Mouse (Mus musculus) megakaryocyte, embryonic 14.5 days (primary cell): ENCODE results near the gene Hipk2. TPM values are rescaled to one million over a fixed set of nuclear protein-coding genes. Genes with fewer than 3 reads are reported as not detected.

Source experiments
- H3K27me3 ChIP-seq: replicated peaks from 2 replicates; pipeline ENCODE3; 2012; ENCODE audit warnings: inconsistent platforms
- H3K36me3 ChIP-seq: replicated peaks from 2 replicates; pipeline ENCODE3; 2012; ENCODE audit warnings: low read length, inconsistent platforms, mixed read lengths
- H3K4me1 ChIP-seq: 2 replicates; pipeline ENCODE4 v1.6.1; 2012; ENCODE audit warnings: inconsistent platforms
- H3K4me3 ChIP-seq: replicated peaks from 2 replicates; pipeline ENCODE3; 2012; ENCODE audit warnings: moderate library complexity, mild to moderate bottlenecking, inconsistent platforms
- H3K9me3 ChIP-seq: 2 replicates; pipeline ENCODE4 v1.6.1; 2012; ENCODE audit warnings: inconsistent platforms
- FLI1 ChIP-seq: IDR thresholded peaks from 2 replicates; pipeline ENCODE4 v1.6.1; 2012; ENCODE audit warnings: low read length, inconsistent platforms, mixed read lengths
- GATA1 ChIP-seq: IDR thresholded peaks from 3 replicates; pipeline ENCODE4 v1.6.1; 2012; ENCODE audit warnings: mixed read lengths, low read length, inconsistent platforms, borderline replicate concordance
- polyA plus RNA-seq: library from polyadenylated mRNA; stranded (reverse); fragments of >175 nt; gene quantifications from 2 replicates; pipeline ENCODE4 v1.2.3, GENCODE M21; 2012; ENCODE audit warnings: low replicate concordance; ENCODE audit not compliant: insufficient read depth

Hipk2 gene
- polyA plus RNA-seq, 1 experiment = 102 TPM

DNA sequence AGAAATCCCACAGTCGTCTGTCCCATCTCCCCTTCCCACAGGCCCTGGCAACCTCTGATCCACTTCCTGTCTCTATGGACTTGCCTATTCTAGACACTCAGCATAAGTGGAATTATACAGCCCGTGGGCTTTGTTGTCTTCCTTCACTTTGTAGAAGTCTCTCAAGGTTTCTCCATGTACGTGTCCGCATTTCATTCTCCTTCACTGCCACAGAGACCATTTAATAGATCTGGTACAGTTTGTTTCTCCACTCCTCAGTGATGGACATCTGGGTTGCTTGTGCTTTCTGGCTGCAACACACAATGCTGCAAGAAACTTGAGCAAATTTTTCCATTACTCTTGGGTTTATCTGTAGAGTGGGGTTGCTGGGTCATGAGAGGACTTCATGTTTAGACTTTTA is 36.1 kb downstream of the Hipk2 start:
- H3K9me3 ChIP-seq = no peaks in the 10 kb centered on the region
- TF ChIP-seq FLI1 = no peak
- TF ChIP-seq GATA1 = no peak
- peaks cover 74% of the 10 kb centered on the region for H3K36me3 ChIP-seq
- no peak overlapping the region for H3K4me3 ChIP-seq
- peaks cover 98% of the 10 kb centered on the region for H3K4me1 ChIP-seq
- no peaks in the 10 kb centered on the region for H3K27me3 ChIP-seq

DNA sequence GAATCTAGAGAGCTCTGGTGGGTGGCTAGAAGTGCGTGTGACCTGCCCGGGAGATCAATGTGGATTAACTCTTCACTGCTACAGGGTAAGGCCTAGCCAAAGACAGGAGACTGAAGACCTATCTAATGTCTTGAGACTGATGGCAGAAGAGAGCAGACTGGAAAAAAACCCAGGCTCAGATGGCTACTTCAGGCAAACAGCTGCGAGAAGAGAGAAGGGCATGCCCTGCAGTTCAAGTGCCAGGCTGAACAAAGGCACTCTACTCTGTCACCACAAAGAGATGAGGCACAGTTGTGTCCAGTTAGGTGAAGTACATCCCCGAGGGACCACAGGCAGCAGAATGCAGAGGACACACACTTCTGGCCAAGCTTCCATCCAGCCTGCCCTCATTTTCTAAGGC is 37.9 kb downstream of the Hipk2 start:
- Histone ChIP-seq H3K4me3 (peak overlapping the region; percentile 26), H3K27me3 (no peaks in the 10 kb centered on the region), H3K4me1 (peaks cover 97% of the 10 kb centered on the region), H3K36me3 (peaks cover 79% of the 10 kb centered on the region), H3K9me3 (no peaks in the 10 kb centered on the region)
- TF ChIP-seq GATA1 = no peak
- TF ChIP-seq FLI1 = no peak

DNA sequence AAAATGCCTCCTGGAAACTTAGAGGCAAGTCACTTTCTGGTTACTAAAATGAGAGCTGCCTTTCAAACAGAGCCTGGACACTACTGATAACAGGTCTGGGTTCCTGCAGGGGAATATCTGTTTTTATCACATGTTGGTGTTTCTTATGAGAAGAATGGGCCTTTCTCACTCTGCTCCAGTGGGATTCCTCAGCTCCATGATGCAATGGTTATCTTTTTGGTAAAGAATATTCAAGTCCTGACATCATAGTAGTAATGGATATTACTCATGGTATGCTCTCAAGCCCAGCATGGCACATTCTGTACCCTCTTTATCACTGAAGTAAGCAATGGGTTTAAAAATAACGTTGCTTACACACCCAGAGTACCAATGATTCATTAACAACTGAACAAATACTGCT is 40.7 kb downstream of the Hipk2 start:
- Histone ChIP-seq H3K27me3 (no peaks in the 10 kb centered on the region), H3K4me1 (peaks cover 98% of the 10 kb centered on the region), H3K36me3 (peaks cover 83% of the 10 kb centered on the region), H3K4me3 (no peak overlapping the region), H3K9me3 (no peaks in the 10 kb centered on the region)
- TF ChIP-seq FLI1 = no peak
- TF ChIP-seq GATA1 = no peak; the same call in 2 of the 3 replicates

DNA sequence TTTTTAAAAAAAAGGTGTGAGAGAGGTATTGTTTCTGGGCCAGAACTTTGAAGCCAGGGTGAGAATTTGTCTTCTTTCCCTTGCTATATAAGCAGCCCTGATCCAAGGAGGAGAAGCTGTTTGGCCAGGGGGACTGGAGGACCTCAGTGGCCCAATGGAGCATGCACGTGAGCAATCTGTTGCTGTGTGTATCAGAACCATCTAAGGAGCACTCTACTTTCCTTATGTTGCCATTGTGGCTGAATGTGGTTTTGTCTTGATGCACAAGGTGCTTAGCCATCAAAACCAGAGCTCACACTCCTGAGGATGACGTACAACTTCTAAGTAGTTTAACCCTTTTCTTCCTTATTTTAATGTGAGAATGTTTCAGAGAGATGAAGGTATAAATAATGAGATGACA is 41.2 kb downstream of the Hipk2 start:
- Histone ChIP-seq H3K4me1 (peaks cover 98% of the 10 kb centered on the region), H3K27me3 (no peaks in the 10 kb centered on the region), H3K36me3 (peaks cover 82% of the 10 kb centered on the region), H3K4me3 (peak overlapping the region; percentile 3), H3K9me3 (no peaks in the 10 kb centered on the region)
- TF ChIP-seq FLI1 = no peak
- no peak for TF ChIP-seq GATA1

DNA sequence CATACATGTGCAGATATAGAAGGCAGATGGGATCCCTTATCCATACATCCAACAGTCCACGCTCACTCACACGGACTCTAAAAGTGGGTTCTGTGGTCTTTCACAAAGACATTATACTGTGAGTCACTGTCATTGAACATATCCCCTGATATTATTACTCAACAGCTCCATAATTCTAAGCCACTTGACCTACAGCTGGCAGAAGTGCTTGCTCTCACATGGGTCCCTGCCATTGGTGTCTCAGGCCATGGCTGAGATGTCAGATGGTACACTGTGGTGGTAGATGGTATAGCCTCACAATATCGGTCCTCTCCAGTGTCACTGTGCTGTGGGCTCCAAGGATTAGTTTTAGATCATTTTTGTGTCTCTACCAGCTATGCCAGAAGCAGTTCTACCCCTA is 42.2 kb downstream of the Hipk2 start:
- Histone ChIP-seq H3K9me3 (no peaks in the 10 kb centered on the region), H3K27me3 (no peaks in the 10 kb centered on the region), H3K4me1 (peaks cover 98% of the 10 kb centered on the region), H3K4me3 (peak overlapping the region; percentile 7), H3K36me3 (peaks cover 79% of the 10 kb centered on the region)
- no peak for TF ChIP-seq FLI1
- no peak for TF ChIP-seq GATA1

DNA sequence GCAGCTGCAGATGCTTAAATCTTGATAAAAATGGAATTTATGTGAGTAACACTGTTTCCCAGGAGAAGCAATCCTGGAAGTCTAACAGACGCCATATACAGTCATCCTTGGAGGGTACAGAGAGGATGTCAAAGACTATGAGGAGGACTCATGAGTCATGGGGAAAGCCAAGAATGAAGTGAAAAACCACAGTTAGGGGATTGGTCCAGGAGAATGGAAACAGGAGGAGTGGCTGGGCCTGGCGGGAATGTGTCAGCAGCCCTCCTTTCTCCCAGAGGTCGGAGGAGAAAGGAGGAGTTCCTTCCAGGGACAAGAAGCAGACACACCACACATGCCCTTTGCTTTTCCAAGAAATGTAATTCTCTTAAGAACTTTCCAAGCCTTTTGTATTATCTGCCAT is 46.5 kb downstream of the Hipk2 start:
- H3K9me3 ChIP-seq = no peaks in the 10 kb centered on the region
- H3K36me3 ChIP-seq = peaks cover 72% of the 10 kb centered on the region
- H3K27me3 ChIP-seq = no peaks in the 10 kb centered on the region
- no peak overlapping the region for H3K4me3 ChIP-seq
- H3K4me1 ChIP-seq = peaks cover 93% of the 10 kb centered on the region
- no peak for TF ChIP-seq FLI1
- TF ChIP-seq GATA1 = no peak

DNA sequence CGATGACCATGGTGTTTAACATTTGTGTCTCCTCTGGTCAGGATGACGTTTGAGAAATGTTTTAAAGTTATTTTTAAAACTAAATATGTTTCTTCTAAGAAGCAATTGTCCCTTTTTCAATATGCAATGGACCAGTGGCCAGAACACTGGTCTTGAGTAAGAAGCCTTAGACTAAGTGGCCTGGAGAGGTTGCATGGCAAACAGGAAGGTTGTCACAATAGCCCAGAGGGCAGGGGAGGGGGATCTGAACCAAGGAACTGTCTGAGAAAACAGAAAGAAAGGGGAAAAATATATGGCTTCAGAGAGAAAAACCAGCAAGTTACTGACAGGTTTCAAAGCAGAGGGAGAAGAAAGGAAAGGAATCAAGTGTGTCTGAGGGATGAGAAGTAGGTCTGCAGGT is 47.8 kb downstream of the Hipk2 start:
- Histone ChIP-seq H3K36me3 (peaks cover 69% of the 10 kb centered on the region), H3K9me3 (no peaks in the 10 kb centered on the region), H3K4me3 (no peak overlapping the region), H3K27me3 (no peaks in the 10 kb centered on the region), H3K4me1 (peaks cover 95% of the 10 kb centered on the region)
- TF ChIP-seq GATA1 (no peak), FLI1 (no peak)

DNA sequence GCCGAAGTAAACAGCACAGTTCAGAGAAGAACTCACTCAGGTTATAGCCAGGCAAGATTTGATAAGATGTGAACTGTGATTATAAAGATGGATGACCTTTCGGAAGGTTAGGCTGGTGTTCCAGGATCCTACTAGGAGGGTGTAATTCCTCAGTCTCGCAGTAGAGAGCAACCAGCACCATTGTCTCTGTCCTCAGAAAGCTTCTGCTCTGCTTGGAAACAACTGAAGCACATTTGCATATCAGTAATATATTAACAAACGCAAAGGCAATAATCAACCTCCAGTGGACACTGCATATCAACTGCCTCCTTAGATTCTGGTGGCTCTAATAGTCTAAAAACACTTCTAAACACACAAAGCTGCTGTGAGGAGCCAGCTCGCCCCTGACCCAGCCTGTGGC is 48.5 kb downstream of the Hipk2 start:
- Histone ChIP-seq H3K4me3 (peak overlapping the region; percentile 6), H3K9me3 (no peaks in the 10 kb centered on the region), H3K36me3 (peaks cover 67% of the 10 kb centered on the region), H3K4me1 (peaks cover 95% of the 10 kb centered on the region), H3K27me3 (no peaks in the 10 kb centered on the region)
- TF ChIP-seq FLI1 (no peak), GATA1 (no peak)

DNA sequence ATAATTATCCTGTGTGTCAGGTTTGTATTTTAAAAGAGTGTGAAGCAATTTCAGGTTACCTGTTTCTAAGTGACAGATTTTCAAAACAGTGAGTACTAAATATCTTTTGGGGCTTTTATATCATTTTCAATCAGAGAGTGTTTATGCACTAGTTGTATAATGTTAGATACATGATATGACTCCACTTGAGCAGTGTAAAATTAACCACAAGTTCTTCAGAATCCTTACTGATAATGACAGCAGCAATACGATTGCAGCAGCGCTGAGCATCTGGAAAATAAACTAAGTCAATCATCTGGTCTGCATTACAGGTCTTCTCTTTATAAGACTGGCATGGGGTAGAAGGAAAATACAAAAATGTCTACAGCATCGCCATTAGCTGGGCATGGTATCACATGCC is 49.1 kb downstream of the Hipk2 start:
- no peaks in the 10 kb centered on the region for H3K27me3 ChIP-seq
- no peak overlapping the region for H3K4me3 ChIP-seq
- H3K4me1 ChIP-seq = peaks cover 95% of the 10 kb centered on the region
- TF ChIP-seq GATA1 (no peak), FLI1 (no peak)
- peaks cover 63% of the 10 kb centered on the region for H3K36me3 ChIP-seq
- H3K9me3 ChIP-seq = no peaks in the 10 kb centered on the region

DNA sequence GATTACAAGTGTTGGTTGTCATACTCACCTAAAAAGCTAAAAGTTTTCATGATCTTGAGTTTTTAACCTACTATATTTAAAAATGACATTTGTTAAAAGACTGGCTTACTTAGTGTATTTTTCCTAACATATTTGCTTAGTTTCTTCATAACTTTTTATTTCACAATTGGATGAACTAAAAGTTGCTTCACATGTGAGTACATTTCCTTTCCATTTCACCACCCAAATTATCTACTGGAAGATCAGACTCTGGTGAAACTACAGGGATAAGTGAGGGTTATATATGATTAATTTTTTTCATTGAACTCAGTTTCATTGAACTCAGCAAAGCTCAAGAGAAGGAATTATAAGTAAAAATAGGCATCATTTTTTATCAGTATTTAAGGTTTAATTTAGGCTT is 50.1 kb downstream of the Hipk2 start:
- no peak for TF ChIP-seq GATA1
- no peaks in the 10 kb centered on the region for H3K9me3 ChIP-seq
- no peak overlapping the region for H3K4me3 ChIP-seq
- peaks cover 95% of the 10 kb centered on the region for H3K4me1 ChIP-seq
- no peaks in the 10 kb centered on the region for H3K27me3 ChIP-seq
- peaks cover 63% of the 10 kb centered on the region for H3K36me3 ChIP-seq

DNA sequence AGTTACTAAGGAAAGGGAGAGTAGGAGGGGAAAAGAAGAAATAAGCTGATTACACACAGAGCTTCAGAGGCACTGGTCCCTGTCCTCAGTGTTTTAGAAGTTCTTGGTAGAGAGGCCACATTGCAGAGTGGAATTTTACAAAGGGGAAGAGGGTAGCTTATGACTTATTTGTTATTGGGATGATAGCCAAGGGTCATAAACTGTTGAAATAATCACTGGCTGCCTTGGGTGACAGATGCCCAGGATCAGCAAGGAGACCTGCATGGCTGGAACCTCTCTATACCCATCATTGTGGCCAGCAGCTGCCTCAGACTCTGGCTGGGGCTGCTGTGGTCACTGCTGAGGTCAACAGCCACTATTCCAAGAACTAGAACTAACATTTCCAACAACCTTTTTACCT is 52.1 kb downstream of the Hipk2 start:
- Histone ChIP-seq H3K4me3 (no peak overlapping the region), H3K4me1 (peaks cover 89% of the 10 kb centered on the region), H3K36me3 (peaks cover 70% of the 10 kb centered on the region), H3K9me3 (no peaks in the 10 kb centered on the region), H3K27me3 (no peaks in the 10 kb centered on the region)
- TF ChIP-seq GATA1 (no peak), FLI1 (no peak)
